Mouse (Mus musculus) forebrain, embryonic 15.5 days (tissue): Measurements from ENCODE around the gene Gm38392. TPM values are rescaled to one million over a fixed set of nuclear protein-coding genes. Genes with fewer than 3 reads are reported as not detected.

Experiments
- ATAC-seq: fragments of 200-750 bp; cut with Nextera tagmentation; replicated peaks from 2 replicates; pipeline ENCODE4 v1.8.0; 2017; ENCODE audit warnings: mild to moderate bottlenecking, moderate TSS enrichment, moderate library complexity
- H3K27ac ChIP-seq: fragments of 300-500 bp; sonication (generic); replicated peaks from 2 replicates; pipeline ENCODE4 v1.5.1; 2015; ENCODE audit warnings: mild to moderate bottlenecking, inconsistent platforms
- H3K27me3 ChIP-seq: fragments of 300-500 bp; sonication (generic); 2 replicates; pipeline ENCODE4 v1.6.1; 2015; ENCODE audit warnings: inconsistent platforms
- H3K36me3 ChIP-seq: fragments of 300-500 bp; sonication (generic); 2 replicates; pipeline ENCODE4 v1.6.1; 2015; ENCODE audit warnings: mild to moderate bottlenecking, inconsistent platforms
- H3K4me1 ChIP-seq: fragments of 300-500 bp; sonication (generic); 2 replicates; pipeline ENCODE4 v1.6.1; 2015; ENCODE audit warnings: inconsistent platforms
- H3K4me2 ChIP-seq: fragments of 300-500 bp; sonication (generic); replicated peaks from 2 replicates; pipeline ENCODE4 v1.6.1; 2015; ENCODE audit warnings: mild to moderate bottlenecking, inconsistent platforms
- H3K4me3 ChIP-seq: fragments of 300-500 bp; sonication (generic); 2 replicates; pipeline ENCODE4 v1.5.1; 2015; ENCODE audit warnings: mild to moderate bottlenecking, inconsistent platforms
- H3K9ac ChIP-seq: fragments of 300-500 bp; sonication (generic); replicated peaks from 2 replicates; pipeline ENCODE4 v1.6.1; 2015; ENCODE audit warnings: mild to moderate bottlenecking, inconsistent platforms
- H3K9me3 ChIP-seq: fragments of 300-500 bp; sonication (generic); 2 replicates; pipeline ENCODE4 v1.6.1; 2016; ENCODE audit warnings: inconsistent platforms
- WGBS: fragments of 180-500 bp; shearing (Covaris S2); methylation state at CpG from one replicate; pipeline ENCODE4 v1.1.7; 2015; ENCODE audit warnings: mixed read lengths; 5-methylcytosine and 5-hydroxymethylcytosine counted together
- microRNA-seq: library from miRNA; unstranded; fragments of <30 nt; microRNA quantifications from one replicate; pipeline ENCODE4, GENCODE M21; 2016
- polyA plus RNA-seq: library from polyadenylated mRNA; unstranded; fragments of >200 nt; fragmentation: Nextera tagmentation; extraction: Ambion mirVana; gene quantifications from 2 replicates; pipeline ENCODE4 v1.2.1, GENCODE M21; 2015

Gene Gm38392
- polyA plus RNA-seq, 1 experiment from 2014 or later: not detected

DNA sequence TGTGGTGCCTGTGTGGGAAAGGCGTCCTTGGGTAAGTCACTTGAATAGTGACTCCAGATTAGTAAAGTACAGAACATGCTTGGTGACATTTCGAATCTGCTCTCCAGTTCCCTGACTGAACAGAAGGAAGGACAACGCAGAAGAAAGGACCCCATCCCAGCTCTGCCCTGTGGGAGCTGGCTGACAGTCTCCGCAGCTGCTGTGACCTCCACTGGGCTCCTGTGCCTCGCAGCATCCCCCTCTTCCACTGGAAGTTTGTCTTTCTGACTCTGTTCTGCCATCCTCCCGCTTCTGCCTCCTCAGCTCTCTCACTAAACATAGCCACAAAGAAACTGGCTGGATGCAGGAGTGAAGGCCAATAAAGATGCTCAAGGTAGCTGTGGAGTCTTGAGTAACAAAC is 84.0 kb downstream of the Gm38392 start:
- WGBS: 10% methylated on average over 6 of the region's 6 CpGs
- Histone ChIP-seq H3K36me3 (no peaks in the 10 kb centered on the region), H3K9ac (peak overlapping the region; percentile 93), H3K4me1 (peaks cover 85% of the 10 kb centered on the region), H3K4me3 (0 out of 2 replicates have a peak overlapping the region, but pooled peaks have one; percentile 13), H3K4me2 (peak overlapping the region; percentile 96), H3K9me3 (no peaks in the 10 kb centered on the region), H3K27ac (peak overlapping the region; percentile 99), H3K27me3 (no peaks in the 10 kb centered on the region)
- ATAC-seq: no peak

DNA sequence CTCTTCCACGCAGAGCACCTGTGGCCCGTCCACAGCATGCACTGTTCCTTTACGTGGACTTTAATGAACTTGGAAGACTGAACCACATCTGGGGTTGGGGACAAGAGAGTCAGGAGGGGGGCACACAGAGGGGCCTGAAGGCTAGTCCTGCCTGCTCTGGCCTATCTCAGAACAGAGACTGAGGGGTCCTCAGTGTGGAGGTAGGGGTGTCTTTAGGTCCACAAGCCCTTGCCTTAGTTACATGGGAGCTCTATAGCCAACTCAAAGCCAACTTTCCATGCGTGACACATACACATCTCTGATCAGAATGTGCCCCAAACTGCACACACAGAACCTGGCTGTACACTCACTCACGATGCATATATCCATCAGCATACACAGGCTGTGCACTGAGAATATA is 85.4 kb downstream of the Gm38392 start:
- Histone ChIP-seq H3K9me3 (no peaks in the 10 kb centered on the region), H3K36me3 (no peaks in the 10 kb centered on the region), H3K4me1 (peaks cover 97% of the 10 kb centered on the region), H3K27me3 (no peaks in the 10 kb centered on the region), H3K4me2 (peak overlapping the region; percentile 96), H3K4me3 (peak overlapping the region; percentile 54), H3K27ac (peak overlapping the region; percentile 99), H3K9ac (peak overlapping the region; percentile 93)
- WGBS: 17% methylated on average over 5 of the region's 5 CpGs
- no peak for ATAC-seq

DNA sequence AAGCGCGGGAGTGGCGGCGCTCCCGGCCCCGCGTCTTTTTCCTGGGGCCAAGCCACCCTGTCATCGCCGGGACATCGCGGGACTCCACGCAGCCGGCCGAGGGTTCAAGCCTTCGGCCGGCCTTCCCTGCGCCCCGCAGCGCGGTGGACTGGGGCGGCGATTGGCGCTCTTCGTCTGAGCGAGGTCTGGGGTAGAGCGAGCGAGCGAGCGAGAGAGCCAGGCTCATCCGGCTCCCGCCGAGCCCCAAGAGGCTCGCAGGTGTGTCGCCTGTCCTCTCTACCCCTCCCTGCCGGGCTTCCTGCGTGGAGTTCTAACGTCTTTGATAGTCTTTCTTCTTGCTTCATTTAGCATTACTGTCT is 86.1 kb downstream of the Gm38392 start:
- Histone ChIP-seq H3K9ac (peak overlapping the region; percentile 93), H3K9me3 (no peaks in the 10 kb centered on the region), H3K27ac (peak overlapping the region; percentile 99), H3K4me2 (peak overlapping the region; percentile 96), H3K36me3 (no peaks in the 10 kb centered on the region), H3K4me3 (peak overlapping the region; percentile 54), H3K4me1 (peaks cover 90% of the 10 kb centered on the region), H3K27me3 (no peaks in the 10 kb centered on the region)
- WGBS: under 1% methylated on average over 36 of the region's 37 CpGs
- no peak for ATAC-seq

DNA sequence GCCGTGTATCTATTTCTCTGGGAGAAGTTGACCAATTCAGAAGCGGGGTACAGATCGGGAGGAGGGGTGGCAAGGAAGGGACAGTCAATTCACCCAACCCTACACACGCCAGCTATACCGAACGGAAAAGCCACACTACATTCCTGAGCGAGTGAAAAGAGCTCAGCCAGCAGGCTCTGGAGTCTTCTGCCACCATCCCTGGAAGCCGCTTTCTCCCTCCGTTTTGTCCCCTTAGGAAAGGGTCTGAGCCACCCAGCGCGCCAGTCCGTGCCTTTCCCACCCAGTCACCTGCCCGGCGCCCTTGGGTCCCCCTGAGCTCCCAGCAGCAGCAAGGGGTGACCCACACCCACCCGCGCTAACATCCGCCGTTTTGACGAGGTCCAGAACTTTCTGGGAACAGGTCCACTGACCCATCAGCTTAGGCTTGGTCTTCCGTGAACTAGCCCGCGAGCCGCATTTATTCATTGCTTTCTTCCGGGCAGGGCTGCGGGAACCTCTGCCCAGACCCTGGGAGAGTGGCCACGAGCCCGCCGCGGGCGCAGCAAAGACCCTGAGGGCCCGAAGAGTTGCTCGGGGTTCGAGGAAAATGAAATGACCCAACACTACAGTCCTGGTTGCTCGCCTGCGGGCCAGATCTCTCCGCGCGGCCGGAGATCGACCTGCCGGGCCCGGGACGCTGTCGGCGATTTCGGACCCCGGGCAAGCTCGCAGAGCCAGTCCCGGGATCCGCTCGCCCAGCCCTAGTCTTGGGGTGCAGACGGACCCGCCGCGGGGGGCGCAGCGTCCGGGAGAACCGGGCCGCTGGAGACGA is 86.6 kb downstream of the Gm38392 start:
- Histone ChIP-seq H3K36me3 (no peaks in the 10 kb centered on the region), H3K27ac (peak overlapping the region; percentile 99), H3K27me3 (no peaks in the 10 kb centered on the region), H3K9me3 (no peaks in the 10 kb centered on the region), H3K4me1 (peaks cover 84% of the 10 kb centered on the region), H3K9ac (peak overlapping the region; percentile 93), H3K4me3 (peak overlapping the region; percentile 54), H3K4me2 (peak overlapping the region; percentile 96)
- ATAC-seq: no peak
- 1% methylated on average over 61 of the region's 61 CpGs for WGBS

DNA sequence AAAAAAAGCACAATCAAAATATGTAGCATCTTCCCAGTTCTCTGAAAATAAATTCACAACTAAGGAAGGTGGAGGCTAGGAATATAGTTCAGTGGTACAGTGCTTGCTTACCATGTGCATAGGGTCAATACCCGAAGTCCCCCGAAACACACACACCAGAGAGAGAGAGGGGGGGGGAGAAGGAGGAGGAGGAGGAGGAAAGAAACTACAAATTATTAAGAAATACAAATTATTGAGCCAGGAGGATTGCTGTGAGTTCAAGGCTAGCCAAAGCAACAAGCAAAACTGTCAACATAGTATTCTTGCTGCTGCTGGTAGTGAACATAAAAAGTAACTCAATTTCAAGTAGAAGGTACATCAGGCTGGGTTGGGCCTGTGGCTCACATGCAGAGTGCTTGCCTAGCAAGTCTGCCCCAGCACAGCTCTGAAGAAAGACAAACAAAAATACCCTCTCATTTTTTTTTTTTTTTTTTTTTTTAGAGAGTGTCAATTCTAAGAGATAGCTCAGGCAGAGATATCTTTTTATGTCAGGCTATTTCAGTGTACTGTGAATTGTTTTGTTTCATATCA is 87.4 kb downstream of the Gm38392 start:
- Histone ChIP-seq H3K9ac (peak overlapping the region; percentile 93), H3K4me3 (peak overlapping the region; percentile 54), H3K36me3 (no peaks in the 10 kb centered on the region), H3K27ac (peak overlapping the region; percentile 99), H3K4me1 (peaks cover 77% of the 10 kb centered on the region), H3K27me3 (no peaks in the 10 kb centered on the region), H3K4me2 (peak overlapping the region; percentile 96), H3K9me3 (no peaks in the 10 kb centered on the region)
- 15% methylated on average over 2 of the region's 2 CpGs for WGBS
- ATAC-seq: no peak

DNA sequence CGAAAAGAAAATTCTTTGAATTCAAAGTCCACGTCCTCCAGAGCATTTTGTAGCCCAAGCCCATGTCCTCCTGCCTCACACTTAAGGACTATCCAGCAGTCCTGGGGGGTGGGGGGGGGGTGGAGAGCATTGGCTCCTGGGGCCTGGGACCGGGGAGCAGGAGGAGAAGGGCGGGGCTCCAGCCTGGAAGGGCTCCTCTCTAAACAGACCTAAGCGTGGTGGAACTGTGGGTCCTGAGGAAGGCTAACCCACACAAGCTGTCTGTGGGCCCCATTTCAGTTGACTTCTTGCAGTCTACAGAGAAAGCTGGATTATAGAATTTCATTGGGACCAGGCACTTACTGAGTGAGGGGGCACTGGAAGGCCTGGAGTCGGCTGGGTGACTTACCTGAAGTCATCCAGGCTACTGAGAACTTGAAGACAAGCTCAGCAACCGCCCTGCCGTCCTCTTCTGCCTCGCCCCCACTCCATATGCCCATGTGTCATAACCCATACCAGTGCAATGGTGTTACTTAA is 88.4 kb downstream of the Gm38392 start:
- Histone ChIP-seq H3K4me1 (peaks cover 66% of the 10 kb centered on the region), H3K9ac (peak overlapping the region; percentile 35), H3K9me3 (no peaks in the 10 kb centered on the region), H3K4me2 (peak overlapping the region; percentile 96), H3K4me3 (peak overlapping the region; percentile 15), H3K36me3 (no peaks in the 10 kb centered on the region), H3K27me3 (no peaks in the 10 kb centered on the region), H3K27ac (peak overlapping the region; percentile 99)
- no peak for ATAC-seq
- 9% methylated on average over 9 of the region's 9 CpGs for WGBS

DNA sequence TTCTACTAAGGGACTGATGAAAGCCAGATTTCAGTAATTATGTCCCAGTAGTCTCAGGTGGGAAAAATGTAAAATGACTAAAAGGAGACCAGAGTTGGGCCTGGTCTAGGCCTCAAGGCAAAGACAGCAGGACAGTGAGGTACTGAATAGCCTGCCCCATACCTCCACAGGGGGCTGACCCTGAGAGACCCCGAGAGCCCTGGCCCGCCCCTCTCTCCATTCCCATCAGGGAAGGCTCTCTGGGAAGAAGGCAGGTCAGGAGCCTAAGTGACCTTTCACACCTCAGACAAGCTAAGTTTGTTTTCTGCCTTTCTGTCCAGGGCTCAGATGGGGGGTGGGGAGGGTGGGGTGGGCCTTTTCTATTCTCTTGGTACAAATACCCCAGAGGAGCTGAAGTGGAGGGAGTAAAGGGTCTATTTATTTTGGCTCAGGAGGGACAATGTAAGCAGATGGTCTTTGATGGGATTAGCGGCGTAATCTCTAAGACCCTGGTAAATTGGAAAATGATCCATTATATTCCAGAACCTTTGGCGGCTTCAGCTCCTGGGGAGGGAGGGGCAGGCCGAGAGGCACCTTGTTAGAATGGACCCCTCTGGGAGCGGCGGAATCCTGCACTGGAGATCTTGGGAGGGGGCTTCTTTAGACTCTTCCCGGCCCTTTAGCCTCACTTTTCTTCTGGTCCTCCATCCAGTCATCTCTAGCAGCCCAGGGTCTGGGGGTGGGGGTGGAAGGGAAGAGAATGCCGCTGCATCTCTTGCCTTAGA is 89.1 kb downstream of the Gm38392 start:
- Histone ChIP-seq H3K27ac (peak overlapping the region; percentile 99), H3K4me1 (peaks cover 61% of the 10 kb centered on the region), H3K27me3 (no peaks in the 10 kb centered on the region), H3K9me3 (no peaks in the 10 kb centered on the region), H3K9ac (peak overlapping the region; percentile 35), H3K36me3 (no peaks in the 10 kb centered on the region), H3K4me2 (peak overlapping the region; percentile 96), H3K4me3 (no peak overlapping the region)
- 10% methylated on average over 10 of the region's 10 CpGs for WGBS
- no peak for ATAC-seq

Small RNAs within 50 kb of the gene (microRNA-seq; reads per million reads assigned to microRNA genes)
- gene Gm25641: not detected
- 33.0 reads per million, percentile 38 among the genes with 10 or more reads in this experiment for gene Mir3093
- gene Mir9-1: not detected

Other genes with a start within 250 kb of the Gm38392 start
- 29.7 and 31.1 TPM in 2 replicates for gene Gpatch4, start 244.1 kb downstream of the Gm38392 start, polyA plus RNA-seq
- 167 and 170 TPM in 2 replicates for gene Naxe, start 228.7 kb downstream of the Gm38392 start, polyA plus RNA-seq
- gene Ttc24, start 208.9 kb downstream of the Gm38392 start, polyA plus RNA-seq: not detected in 2 replicates
- gene Iqgap3, start 205.2 kb downstream of the Gm38392 start, polyA plus RNA-seq: 7.1 and 8.9 TPM in 2 replicates
- 20.1 and 21.3 TPM in 2 replicates for gene Mef2d, start 144.8 kb downstream of the Gm38392 start, polyA plus RNA-seq
- gene Rhbg, start 32.5 kb downstream of the Gm38392 start, polyA plus RNA-seq: 0.10 and 0.14 TPM in 2 replicates
- 9.2 and 9.6 TPM in 2 replicates for gene Tsacc, start 9.8 kb upstream of the Gm38392 start, polyA plus RNA-seq
- 523 and 531 TPM in 2 replicates for gene Cct3, start 9.9 kb upstream of the Gm38392 start, polyA plus RNA-seq
- gene Glmp, start 37.8 kb upstream of the Gm38392 start, polyA plus RNA-seq: 103 and 105 TPM in 2 replicates
- gene Tmem79, start 48.9 kb upstream of the Gm38392 start, polyA plus RNA-seq: 1.7 and 2.0 TPM in 2 replicates
- gene Smg5, start 49.0 kb upstream of the Gm38392 start, polyA plus RNA-seq: 59.8 and 65.1 TPM in 2 replicates
- 0.94 and 1.0 TPM in 2 replicates for gene Paqr6, start 77.4 kb upstream of the Gm38392 start, polyA plus RNA-seq
- gene Bglap3, start 85.5 kb upstream of the Gm38392 start, polyA plus RNA-seq: 0.27 TPM in 1 of 2 replicates, not detected in the other
- not detected in 2 replicates for gene Bglap2, start 91.5 kb upstream of the Gm38392 start, polyA plus RNA-seq
- gene Bglap, start 97.3 kb upstream of the Gm38392 start, polyA plus RNA-seq: not detected in 2 replicates
- 55.1 and 64.8 TPM in 2 replicates for gene Pmf1, start 123.1 kb upstream of the Gm38392 start, polyA plus RNA-seq
- 31.3 and 33.2 TPM in 2 replicates for gene Slc25a44, start 137.9 kb upstream of the Gm38392 start, polyA plus RNA-seq
- 16.3 and 17.7 TPM in 2 replicates for gene Sema4a, start 174.0 kb upstream of the Gm38392 start, polyA plus RNA-seq
- gene Lmna, start 222.7 kb upstream of the Gm38392 start, polyA plus RNA-seq: 23.4 and 27.5 TPM in 2 replicates
- gene Mex3a, start 245.2 kb upstream of the Gm38392 start, polyA plus RNA-seq: 50.6 and 55.6 TPM in 2 replicates